Mouse (Mus musculus): ENCODE results near the gene Phf2. TPM values are rescaled to one million over a fixed set of nuclear protein-coding genes. Genes with fewer than 3 reads are reported as not detected.

The Phf2 gene
- polyA plus RNA-seq, 2 experiments, result 2.3 to 5.0 TPM

GRCm38 (mm10) chr13:48778138-48778537 lies 92.8 kb downstream of the Phf2 start:
- no peak for ATAC-seq (ENCODE audit: insufficient read depth)
- Histone ChIP-seq H3K4me2 (ENCODE audit: low read depth) (no peak overlapping the region), H3K9ac (replicated peaks) (no peak overlapping the region), H3K27me3 (ENCODE audit: control insufficient read depth, insufficient read depth, low read length) (no peaks in the 10 kb centered on the region), H3K4me3 (ENCODE audit: insufficient read depth in 1 of 2, low read depth in 2 of 2, low read length in 2 of 2) (no peak overlapping the region), H3K36me3 (replicated peaks; ENCODE audit: control insufficient read depth, insufficient read depth, low read depth) (no peaks in the 10 kb centered on the region), H3K27ac (no peak overlapping the region), H3K9me3 (ENCODE audit: control insufficient read depth, low read length) (no peaks in the 10 kb centered on the region), H3K4me1 (replicated peaks; ENCODE audit: control insufficient read depth in 2 of 2, insufficient read depth in 2 of 2, low read length in 1 of 2) (no peaks in the 10 kb centered on the region)
- TF ChIP-seq EP300 (IDR thresholded peaks at IDR 0.05; ENCODE audit: low read depth) (no peak), CTCF (IDR thresholded peaks at IDR 0.05; ENCODE audit: low read depth) (no peak)
- DNase-seq (ENCODE audit: low read depth in 3 of 3, low spot score in 3 of 3), result no peak
- 23% methylated on average over 4 of the region's 4 CpGs for WGBS (ENCODE audit: insufficient replicate concordance)

- no peak for DNase-seq (ENCODE audit: low read depth in 3 of 3, low spot score in 3 of 3)
- no peaks in the 10 kb centered on the region for H3K9me3 ChIP-seq (ENCODE audit: control insufficient read depth, low read length)
- H3K9ac ChIP-seq (replicated peaks), result no peak overlapping the region
- ATAC-seq (ENCODE audit: insufficient read depth), result no peak
- no peaks in the 10 kb centered on the region for H3K36me3 ChIP-seq (replicated peaks; ENCODE audit: control insufficient read depth, insufficient read depth, low read depth)
- no peaks in the 10 kb centered on the region for H3K27me3 ChIP-seq (ENCODE audit: control insufficient read depth, insufficient read depth, low read length)
- H3K4me3 ChIP-seq (ENCODE audit: insufficient read depth in 1 of 2, low read depth in 2 of 2, low read length in 2 of 2), result no peak overlapping the region
- TF ChIP-seq EP300 (IDR thresholded peaks at IDR 0.05; ENCODE audit: low read depth), result no peak
- no peak for TF ChIP-seq CTCF (IDR thresholded peaks at IDR 0.05; ENCODE audit: low read depth)
- H3K4me2 ChIP-seq (ENCODE audit: low read depth), result no peak overlapping the region
- no peak overlapping the region for H3K27ac ChIP-seq
- 45% methylated on average over 7 of the region's 7 CpGs for WGBS (ENCODE audit: insufficient replicate concordance)
- no peaks in the 10 kb centered on the region for H3K4me1 ChIP-seq (replicated peaks; ENCODE audit: control insufficient read depth in 2 of 2, insufficient read depth in 2 of 2, low read length in 1 of 2)
Observed at GRCm38 (mm10) chr13:48774506-48774905, 96.4 kb downstream of the Phf2 start.

- ATAC-seq (ENCODE audit: insufficient read depth), result no peak
- no peaks in the 10 kb centered on the region for H3K36me3 ChIP-seq (replicated peaks; ENCODE audit: control insufficient read depth, insufficient read depth, low read depth)
Observed at GRCm38 (mm10) chr13:48768109-48768508, 102.8 kb downstream of the Phf2 start.

GRCm38 (mm10) chr13:48763701-48764245 lies 107.1 kb downstream of the Phf2 start:
- Histone ChIP-seq H3K4me2 (ENCODE audit: low read depth) (no peak overlapping the region), H3K9ac (replicated peaks) (no peak overlapping the region), H3K4me1 (replicated peaks; ENCODE audit: control insufficient read depth in 2 of 2, insufficient read depth in 2 of 2, low read length in 1 of 2) (no peaks in the 10 kb centered on the region), H3K27me3 (ENCODE audit: control insufficient read depth, insufficient read depth, low read length) (no peaks in the 10 kb centered on the region), H3K4me3 (ENCODE audit: insufficient read depth in 1 of 2, low read depth in 2 of 2, low read length in 2 of 2) (no peak overlapping the region), H3K9me3 (ENCODE audit: control insufficient read depth, low read length) (no peaks in the 10 kb centered on the region), H3K36me3 (replicated peaks; ENCODE audit: control insufficient read depth, insufficient read depth, low read depth) (no peaks in the 10 kb centered on the region), H3K27ac (no peak overlapping the region)
- no peak for ATAC-seq (ENCODE audit: insufficient read depth)
- WGBS (ENCODE audit: insufficient replicate concordance), result 48% methylated on average over 11 of the region's 11 CpGs
- no peak for DNase-seq (ENCODE audit: low read depth in 3 of 3, low spot score in 3 of 3)
- no peak for TF ChIP-seq CTCF (IDR thresholded peaks at IDR 0.05; ENCODE audit: low read depth)
- TF ChIP-seq EP300 (IDR thresholded peaks at IDR 0.05; ENCODE audit: low read depth), result no peak

More at GRCm38 (mm10) chr13:48768109-48768508, 102.8 kb downstream of the Phf2 start:
- Histone ChIP-seq H3K9ac (replicated peaks) (no peak overlapping the region), H3K9me3 (ENCODE audit: control insufficient read depth, low read length) (no peaks in the 10 kb centered on the region), H3K27ac (no peak overlapping the region), H3K4me3 (ENCODE audit: insufficient read depth in 1 of 2, low read depth in 2 of 2, low read length in 2 of 2) (no peak overlapping the region), H3K4me2 (ENCODE audit: low read depth) (no peak overlapping the region), H3K4me1 (replicated peaks; ENCODE audit: control insufficient read depth in 2 of 2, insufficient read depth in 2 of 2, low read length in 1 of 2) (no peaks in the 10 kb centered on the region), H3K27me3 (ENCODE audit: control insufficient read depth, insufficient read depth, low read length) (no peaks in the 10 kb centered on the region)
- no peak for TF ChIP-seq EP300 (IDR thresholded peaks at IDR 0.05; ENCODE audit: low read depth)
- no peak for TF ChIP-seq CTCF (IDR thresholded peaks at IDR 0.05; ENCODE audit: low read depth)
- DNase-seq (ENCODE audit: low read depth in 3 of 3, low spot score in 3 of 3), result no peak
- 64% methylated on average over 11 of the region's 11 CpGs for WGBS (ENCODE audit: insufficient replicate concordance)

GRCm38 (mm10) chr13:48760855-48761436 lies 110.0 kb downstream of the Phf2 start:
- no peak overlapping the region for H3K4me2 ChIP-seq (ENCODE audit: low read depth)
- no peaks in the 10 kb centered on the region for H3K36me3 ChIP-seq (replicated peaks; ENCODE audit: control insufficient read depth, insufficient read depth, low read depth)
- H3K4me1 ChIP-seq (replicated peaks; ENCODE audit: control insufficient read depth in 2 of 2, insufficient read depth in 2 of 2, low read length in 1 of 2), result no peaks in the 10 kb centered on the region
- no peaks in the 10 kb centered on the region for H3K9me3 ChIP-seq (ENCODE audit: control insufficient read depth, low read length)
- no peak overlapping the region for H3K4me3 ChIP-seq (ENCODE audit: insufficient read depth in 1 of 2, low read depth in 2 of 2, low read length in 2 of 2)
- DNase-seq (ENCODE audit: low read depth in 3 of 3, low spot score in 3 of 3) (no peak), ATAC-seq (ENCODE audit: insufficient read depth) (no peak)
- no peaks in the 10 kb centered on the region for H3K27me3 ChIP-seq (ENCODE audit: control insufficient read depth, insufficient read depth, low read length)
- no peak overlapping the region for H3K27ac ChIP-seq
- 64% methylated on average over 8 of the region's 8 CpGs for WGBS (ENCODE audit: insufficient replicate concordance)
- H3K9ac ChIP-seq (replicated peaks), result no peak overlapping the region
- no peak for TF ChIP-seq EP300 (IDR thresholded peaks at IDR 0.05; ENCODE audit: low read depth)
- TF ChIP-seq CTCF (IDR thresholded peaks at IDR 0.05; ENCODE audit: low read depth), result no peak
